Mouse (Mus musculus) kidney, embryonic 15.5 days (tissue): ENCODE results near the gene Olfr10. TPM values are rescaled to one million over a fixed set of nuclear protein-coding genes. Genes with fewer than 3 reads are reported as not detected.
"Not testable (repeated sequence)": the region's sequence is repeated elsewhere in the genome, so short reads cannot be mapped to it uniquely, and the experiment has no call there.

ENCODE experiments used
- ATAC-seq: fragments of 200-750 bp; cut with Nextera tagmentation; replicated peaks from 2 replicates; pipeline ENCODE4 v1.8.0; 2017; ENCODE audit warnings: moderate TSS enrichment; ENCODE audit not compliant: low FRiP score
- H3K27ac ChIP-seq: fragments of 300-500 bp; sonication (generic); 2 replicates; pipeline ENCODE4 v1.5.1; 2015; ENCODE audit warnings: mild to moderate bottlenecking, inconsistent platforms
- H3K27me3 ChIP-seq: fragments of 300-500 bp; sonication (generic); 2 replicates; pipeline ENCODE4 v1.6.1; 2015; ENCODE audit warnings: inconsistent platforms
- H3K36me3 ChIP-seq: fragments of 300-500 bp; sonication (generic); 2 replicates; pipeline ENCODE4 v1.6.1; 2015; ENCODE audit warnings: inconsistent platforms
- H3K4me1 ChIP-seq: fragments of 300-500 bp; sonication (generic); 2 replicates; pipeline ENCODE4 v1.6.1; 2015; ENCODE audit warnings: inconsistent platforms
- H3K4me2 ChIP-seq: fragments of 300-500 bp; sonication (generic); 2 replicates; pipeline ENCODE4 v1.6.1; 2015; ENCODE audit warnings: moderate library complexity, mild to moderate bottlenecking, inconsistent platforms
- H3K4me3 ChIP-seq: fragments of 300-500 bp; sonication (generic); replicated peaks from 2 replicates; pipeline ENCODE4 v1.5.1; 2015; ENCODE audit warnings: mild to moderate bottlenecking, inconsistent platforms
- H3K9ac ChIP-seq: fragments of 300-500 bp; sonication (generic); 2 replicates; pipeline ENCODE4 v1.6.1; 2015; ENCODE audit warnings: mild to moderate bottlenecking, inconsistent platforms
- H3K9me3 ChIP-seq: fragments of 300-500 bp; sonication (generic); replicated peaks from 2 replicates; pipeline ENCODE4 v1.6.1; 2016; ENCODE audit warnings: inconsistent platforms
- WGBS: fragments of 180-500 bp; shearing (Covaris S2); methylation state at CpG from one replicate; pipeline ENCODE4 v1.1.7; 2015; ENCODE audit warnings: mixed read lengths; 5-methylcytosine and 5-hydroxymethylcytosine counted together
- polyA plus RNA-seq: library from polyadenylated mRNA; unstranded; fragments of >200 nt; fragmentation: Nextera tagmentation; extraction: Ambion mirVana; gene quantifications from 2 replicates; pipeline ENCODE4 v1.2.1, GENCODE M21; 2015

Gene Olfr10
- polyA plus RNA-seq, 1 experiment from 2014 or later, result not detected

GRCm38 (mm10) chr11:49267970-49268579 lies 36.5 kb upstream of the Olfr10 start:
- H3K36me3 ChIP-seq, result peaks cover 23% of the 10 kb centered on the region
- H3K4me1 ChIP-seq, result 0 out of 2 replicates have a peak, but pooled peaks cover 5% of the 10 kb centered on the region
- peak overlapping the region; percentile 55; the same call in 1 of the 2 replicates for H3K27ac ChIP-seq
- H3K9me3 ChIP-seq, result no peaks in the 10 kb centered on the region
- H3K27me3 ChIP-seq, result no peaks in the 10 kb centered on the region
- no peak overlapping the region for H3K4me2 ChIP-seq
- ATAC-seq, result 0 out of 2 replicates have a peak, but pooled peaks have one; percentile 20
- WGBS, result 71% methylated on average over 15 of the region's 15 CpGs
- no peak overlapping the region for H3K4me3 ChIP-seq
- no peak overlapping the region for H3K9ac ChIP-seq

DNA sequence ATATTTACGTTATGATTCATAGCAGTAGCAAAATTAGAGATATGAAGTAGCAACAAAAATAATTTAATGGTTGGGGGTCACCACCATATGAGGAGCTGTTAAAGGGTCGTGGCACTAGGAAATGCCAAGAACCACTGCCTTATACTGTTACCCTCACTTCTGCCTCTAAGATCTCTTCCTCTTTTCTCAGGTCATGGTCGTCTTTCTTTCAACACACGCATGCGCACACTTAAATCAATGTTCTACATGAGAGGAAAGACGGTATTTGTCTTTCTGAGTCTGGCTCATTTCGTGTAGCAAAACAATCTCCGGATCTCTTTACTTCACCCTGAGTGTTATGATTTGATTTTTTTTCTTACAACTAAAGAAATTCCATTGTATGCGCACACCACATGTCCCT lies 34.8 kb upstream of the Olfr10 start:
- peaks cover 7% of the 10 kb centered on the region; the same call in 1 of the 2 replicates for H3K36me3 ChIP-seq
- H3K9ac ChIP-seq, result no peak overlapping the region
- no peak overlapping the region for H3K27ac ChIP-seq
- no peaks in the 10 kb centered on the region for H3K27me3 ChIP-seq
- H3K4me3 ChIP-seq, result no peak overlapping the region
- 0 out of 2 replicates have a peak, but pooled peaks cover 5% of the 10 kb centered on the region for H3K4me1 ChIP-seq
- no peaks in the 10 kb centered on the region for H3K9me3 ChIP-seq
- no peak overlapping the region for H3K4me2 ChIP-seq
- no peak for ATAC-seq
- 87% methylated on average over 9 of the region's 9 CpGs for WGBS

DNA sequence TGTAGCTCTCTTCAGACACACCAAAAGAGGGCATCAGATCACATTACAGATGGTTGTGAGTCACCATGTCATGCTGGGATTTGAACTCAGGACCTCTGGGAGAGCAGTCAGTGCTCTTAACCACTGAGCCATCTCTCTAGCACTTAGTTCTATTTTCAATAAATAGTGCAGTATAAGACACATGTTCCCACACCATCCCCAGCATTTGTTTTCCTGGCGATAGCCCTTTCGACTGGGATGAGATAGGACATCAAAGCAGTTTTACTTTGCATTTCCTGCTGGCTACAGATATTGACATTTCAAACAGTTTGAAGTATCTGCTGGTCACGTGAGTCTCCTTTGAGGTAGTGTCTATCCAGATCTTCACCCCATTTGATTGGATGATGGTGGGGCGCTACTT lies 34.2 kb upstream of the Olfr10 start:
- Histone ChIP-seq H3K4me3 (no peak overlapping the region), H3K27me3 (no peaks in the 10 kb centered on the region), H3K36me3 (peaks cover 2% of the 10 kb centered on the region; the same call in 1 of the 2 replicates), H3K27ac (no peak overlapping the region), H3K9ac (no peak overlapping the region), H3K4me1 (0 out of 2 replicates have a peak, but pooled peaks cover 5% of the 10 kb centered on the region), H3K9me3 (no peaks in the 10 kb centered on the region), H3K4me2 (no peak overlapping the region)
- no peak for ATAC-seq
- 86% methylated on average over 4 of the region's 4 CpGs for WGBS

GRCm38 (mm10) chr11:49271334-49271733 lies 33.2 kb upstream of the Olfr10 start:
- H3K9ac ChIP-seq, result no peak overlapping the region
- H3K9me3 ChIP-seq, result no peaks in the 10 kb centered on the region
- no peaks in the 10 kb centered on the region for H3K27me3 ChIP-seq
- ATAC-seq, result no peak
- H3K4me1 ChIP-seq, result 0 out of 2 replicates have a peak, but pooled peaks cover 5% of the 10 kb centered on the region
- H3K4me3 ChIP-seq, result no peak overlapping the region
- WGBS, result 33% methylated on average over 7 of the region's 7 CpGs
- no peaks in the 10 kb centered on the region for H3K36me3 ChIP-seq
- H3K4me2 ChIP-seq, result no peak overlapping the region
- H3K27ac ChIP-seq, result no peak overlapping the region

- H3K4me2 ChIP-seq, result no peak overlapping the region
- no peak overlapping the region for H3K9ac ChIP-seq
- H3K27ac ChIP-seq, result no peak overlapping the region
- H3K27me3 ChIP-seq, result no peaks in the 10 kb centered on the region
- no peak for ATAC-seq
- WGBS, result 64% methylated on average over 11 of the region's 11 CpGs
- no peaks in the 10 kb centered on the region for H3K4me1 ChIP-seq
- H3K4me3 ChIP-seq, result no peak overlapping the region
- H3K36me3 ChIP-seq, result no peaks in the 10 kb centered on the region
- no peaks in the 10 kb centered on the region for H3K9me3 ChIP-seq
Measured at GRCm38 (mm10) chr11:49273834-49274519, 30.6 kb upstream of the Olfr10 start.

DNA sequence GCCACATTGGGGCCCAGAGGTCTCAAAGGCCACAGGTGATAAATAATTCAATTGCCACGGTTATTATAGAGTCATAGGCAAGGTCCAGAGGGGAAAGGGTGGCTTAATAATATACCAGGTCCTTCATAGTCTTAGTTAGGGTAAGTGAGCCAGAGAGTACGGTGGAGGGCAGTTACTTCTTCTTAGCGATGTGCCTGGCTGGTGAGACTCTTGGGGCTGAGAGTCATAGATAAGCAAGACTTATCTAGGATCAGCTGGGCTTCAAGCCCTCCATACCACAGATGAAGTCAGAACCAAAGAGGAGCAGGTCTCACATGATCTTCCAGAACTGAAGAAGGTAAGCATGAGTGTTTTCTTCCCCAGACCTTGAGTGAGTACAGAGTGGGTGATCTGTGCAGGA lies 26.3 kb upstream of the Olfr10 start, which contains the start of gene Olfr1393:
Gene Olfr1393, plus strand, starts transcription at position 83 of the 400 bp plus-strand sequence.
- no peak within 1 kb of the TSS for H3K27ac ChIP-seq
- no peak within 1 kb of the TSS for H3K9ac ChIP-seq
- H3K4me1 ChIP-seq, result no peaks in the 10 kb centered on the region
- no peak within 1 kb of the TSS for H3K4me2 ChIP-seq
- 70% methylated on average over 3 of the region's 3 CpGs for WGBS
- H3K9me3 ChIP-seq, result no peaks in the 10 kb centered on the region
- H3K4me3 ChIP-seq, result no peak within 1 kb of the TSS
- no peaks in the 10 kb centered on the region for H3K27me3 ChIP-seq
- H3K36me3 ChIP-seq, result no peaks in the 10 kb centered on the region
- ATAC-seq, result no peak

DNA sequence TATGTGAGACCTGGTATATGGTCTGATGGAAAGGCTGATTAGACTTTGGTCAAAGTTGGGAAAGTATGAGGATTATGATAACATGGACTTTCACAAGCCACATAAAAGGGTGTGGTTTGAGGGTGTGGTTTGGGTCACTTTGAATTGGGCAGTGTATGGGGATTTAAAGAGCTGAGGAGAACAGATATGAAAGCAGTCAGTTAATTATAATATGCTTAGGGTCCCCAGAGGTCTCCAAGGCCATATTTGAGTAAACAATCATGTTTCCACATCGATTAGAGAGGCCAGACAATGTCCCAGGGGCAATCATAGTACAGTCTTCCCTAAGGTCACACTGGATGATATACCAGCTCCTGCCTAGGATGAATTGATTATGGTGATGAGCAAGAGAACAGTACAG lies 19.6 kb upstream of the Olfr10 start, which contains the start of gene Olfr1392:
Gene Olfr1392, plus strand, starts transcription at position 301 of the 400 bp plus-strand sequence.
- not testable (repeated sequence) for H3K9me3 ChIP-seq, H3K27me3 ChIP-seq, H3K4me1 ChIP-seq, ATAC-seq, H3K4me2 ChIP-seq, H3K4me3 ChIP-seq, H3K36me3 ChIP-seq, H3K27ac ChIP-seq, H3K9ac ChIP-seq
- WGBS, result 70% methylated on average over 1 of the region's 1 CpGs

DNA sequence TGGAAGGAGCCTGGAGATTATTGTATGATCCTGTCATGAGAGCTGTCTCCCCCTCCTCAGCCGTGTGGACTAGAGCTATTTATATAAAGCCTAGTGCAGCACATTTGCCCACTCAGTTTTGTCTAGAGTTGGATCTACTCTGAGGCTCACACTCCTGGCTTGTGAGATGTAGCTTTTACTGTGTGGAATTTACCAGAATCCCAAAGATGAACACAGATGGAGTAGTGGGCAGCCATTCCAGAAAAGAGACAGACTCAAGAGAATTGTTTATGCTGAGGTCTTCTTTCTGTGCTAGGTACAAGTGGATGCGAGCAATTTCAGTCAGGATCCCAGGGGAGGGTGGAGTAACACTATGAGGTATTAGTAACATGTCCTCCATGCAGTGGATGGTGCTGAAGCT lies 17.3 kb upstream of the Olfr10 start:
- Histone ChIP-seq H3K27ac (no peak overlapping the region), H3K4me1 (no peaks in the 10 kb centered on the region), H3K27me3 (no peaks in the 10 kb centered on the region), H3K4me3 (no peak overlapping the region), H3K36me3 (no peaks in the 10 kb centered on the region), H3K9ac (no peak overlapping the region), H3K4me2 (no peak overlapping the region), H3K9me3 (0 out of 2 replicates have a peak, but pooled peaks cover 3% of the 10 kb centered on the region)
- no peak for ATAC-seq
- WGBS, result 76% methylated on average over 2 of the region's 2 CpGs

- Histone ChIP-seq H3K4me2 (no peak overlapping the region), H3K36me3 (no peaks in the 10 kb centered on the region), H3K4me3 (no peak overlapping the region), H3K9me3 (no peaks in the 10 kb centered on the region), H3K4me1 (no peaks in the 10 kb centered on the region), H3K27me3 (no peaks in the 10 kb centered on the region), H3K27ac (no peak overlapping the region), H3K9ac (no peak overlapping the region)
- no peak for ATAC-seq
- 83% methylated on average over 3 of the region's 3 CpGs for WGBS
Measured at GRCm38 (mm10) chr11:49292777-49293176, 11.8 kb upstream of the Olfr10 start.

DNA sequence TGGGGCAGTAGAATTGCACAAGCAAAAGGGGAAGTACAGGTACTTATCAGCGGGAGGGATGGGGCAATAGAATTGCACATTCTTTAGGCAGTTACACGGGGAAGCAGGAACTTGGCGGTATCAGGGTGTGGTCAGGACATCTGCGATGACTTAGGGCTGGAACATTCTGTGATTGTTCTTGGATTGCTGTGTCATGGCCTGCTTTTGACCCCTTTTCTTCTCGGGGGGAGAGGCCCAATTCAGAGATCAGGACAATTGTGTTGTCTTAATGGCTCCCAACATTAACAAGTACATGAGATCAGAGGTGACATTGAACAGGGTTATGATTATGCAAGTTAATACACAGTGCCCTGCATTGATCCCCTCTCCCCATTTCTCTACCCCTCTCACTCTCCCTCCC lies 4.0 kb downstream of the Olfr10 start:
- H3K36me3 ChIP-seq, H3K9ac ChIP-seq, H3K27me3 ChIP-seq, H3K4me1 ChIP-seq, H3K4me3 ChIP-seq, H3K9me3 ChIP-seq, ATAC-seq, H3K4me2 ChIP-seq, H3K27ac ChIP-seq: not testable (repeated sequence)
- 80% methylated on average over 5 of the region's 5 CpGs for WGBS

- no peak for ATAC-seq
- Histone ChIP-seq H3K9me3 (no peaks in the 10 kb centered on the region), H3K4me1 (no peaks in the 10 kb centered on the region), H3K27ac (no peak within 1 kb of the TSS), H3K4me3 (no peak within 1 kb of the TSS), H3K36me3 (no peaks in the 10 kb centered on the region), H3K9ac (no peak within 1 kb of the TSS), H3K4me2 (no peak within 1 kb of the TSS), H3K27me3 (no peaks in the 10 kb centered on the region)
- WGBS, result 76% methylated on average over 2 of the region's 2 CpGs
Measured at GRCm38 (mm10) chr11:49322442-49322841, 17.9 kb downstream of the Olfr10 start, which contains the start of gene Olfr1391. TSS of gene Olfr1391 (plus strand) at chr11:49322742.

DNA sequence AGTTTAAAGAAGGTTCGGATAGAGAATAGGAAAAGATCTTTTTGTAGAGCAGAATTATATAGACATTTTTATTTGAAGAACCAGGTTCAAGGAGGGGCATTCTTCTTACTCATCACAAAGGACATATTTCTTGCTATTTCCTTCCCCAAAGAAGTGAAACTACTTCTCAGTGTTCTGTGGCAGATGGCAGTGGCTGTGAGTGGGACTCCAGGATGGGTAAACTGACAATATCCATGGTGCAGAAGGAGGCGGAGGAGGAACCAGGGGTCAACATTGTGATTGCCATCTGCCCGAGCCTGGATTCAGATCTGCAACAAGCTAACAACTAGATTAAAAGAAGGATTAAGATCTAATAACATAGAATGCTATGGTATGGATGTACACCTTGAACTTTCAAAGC lies 22.2 kb downstream of the Olfr10 start:
- 85% methylated on average over 3 of the region's 3 CpGs for WGBS
- no peak overlapping the region for H3K4me3 ChIP-seq
- no peaks in the 10 kb centered on the region for H3K4me1 ChIP-seq

More for the DNA sequence above, 22.2 kb downstream of the Olfr10 start:
- H3K27ac ChIP-seq, result no peak overlapping the region
- H3K4me2 ChIP-seq, result no peak overlapping the region
- H3K36me3 ChIP-seq, result no peaks in the 10 kb centered on the region
- ATAC-seq, result no peak
- no peaks in the 10 kb centered on the region for H3K9me3 ChIP-seq
- no peaks in the 10 kb centered on the region for H3K27me3 ChIP-seq
- no peak overlapping the region for H3K9ac ChIP-seq
